Mouse (Mus musculus) megakaryocyte, embryonic 14.5 days (primary cell): Measurements from ENCODE around the gene 2310034G01Rik. TPM values are rescaled to one million over a fixed set of nuclear protein-coding genes. Genes with fewer than 3 reads are reported as not detected.

ENCODE experiments used
- H3K27me3 ChIP-seq: replicated peaks from 2 replicates; pipeline ENCODE3; 2012; ENCODE audit warnings: inconsistent platforms
- H3K36me3 ChIP-seq: replicated peaks from 2 replicates; pipeline ENCODE3; 2012; ENCODE audit warnings: low read length, inconsistent platforms, mixed read lengths
- H3K4me1 ChIP-seq: 2 replicates; pipeline ENCODE4 v1.6.1; 2012; ENCODE audit warnings: inconsistent platforms
- H3K4me3 ChIP-seq: replicated peaks from 2 replicates; pipeline ENCODE3; 2012; ENCODE audit warnings: moderate library complexity, mild to moderate bottlenecking, inconsistent platforms
- H3K9me3 ChIP-seq: 2 replicates; pipeline ENCODE4 v1.6.1; 2012; ENCODE audit warnings: inconsistent platforms
- FLI1 ChIP-seq: IDR thresholded peaks from 2 replicates; pipeline ENCODE4 v1.6.1; 2012; ENCODE audit warnings: low read length, inconsistent platforms, mixed read lengths
- GATA1 ChIP-seq: IDR thresholded peaks from 3 replicates; pipeline ENCODE4 v1.6.1; 2012; ENCODE audit warnings: mixed read lengths, low read length, inconsistent platforms, borderline replicate concordance
- polyA plus RNA-seq: library from polyadenylated mRNA; stranded (reverse); fragments of >175 nt; gene quantifications from 2 replicates; pipeline ENCODE4 v1.2.3, GENCODE M21; 2012; ENCODE audit warnings: low replicate concordance; ENCODE audit not compliant: insufficient read depth

2310034G01Rik gene
- polyA plus RNA-seq, 1 experiment = 0.32 TPM

DNA sequence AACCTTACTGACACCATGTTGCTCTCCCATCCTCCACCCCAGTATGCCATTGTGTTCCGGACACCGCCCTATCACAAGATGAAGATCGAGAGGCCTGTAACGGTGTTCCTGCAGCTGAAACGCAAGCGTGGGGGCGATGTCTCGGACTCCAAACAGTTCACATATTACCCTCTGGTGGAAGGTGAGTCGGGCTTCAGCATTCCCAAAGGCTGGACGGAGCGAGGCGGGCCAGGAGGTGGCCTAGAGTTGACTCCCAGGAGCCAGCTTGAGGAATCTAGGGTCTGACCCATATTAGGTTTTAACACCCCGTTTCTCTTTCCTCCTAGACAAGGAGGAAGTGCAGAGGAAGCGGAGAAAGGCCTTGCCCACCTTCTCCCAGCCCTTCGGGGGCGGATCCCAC is 41.8 kb downstream of the 2310034G01Rik start:
- Histone ChIP-seq H3K36me3 (peaks cover 62% of the 10 kb centered on the region), H3K9me3 (no peaks in the 10 kb centered on the region), H3K27me3 (peaks cover 31% of the 10 kb centered on the region), H3K4me1 (peaks cover 43% of the 10 kb centered on the region), H3K4me3 (peak overlapping the region; percentile 86)
- TF ChIP-seq FLI1 = no peak
- no peak for TF ChIP-seq GATA1

- peaks cover 57% of the 10 kb centered on the region for H3K36me3 ChIP-seq
- H3K27me3 ChIP-seq = peaks cover 30% of the 10 kb centered on the region
- TF ChIP-seq GATA1 (no peak), FLI1 (no peak)
- H3K4me3 ChIP-seq = peak overlapping the region; percentile 86
- peaks cover 46% of the 10 kb centered on the region for H3K4me1 ChIP-seq
- no peaks in the 10 kb centered on the region for H3K9me3 ChIP-seq
Measured at GRCm38 (mm10) chr19:46307781-46308180, 42.3 kb downstream of the 2310034G01Rik start.

DNA sequence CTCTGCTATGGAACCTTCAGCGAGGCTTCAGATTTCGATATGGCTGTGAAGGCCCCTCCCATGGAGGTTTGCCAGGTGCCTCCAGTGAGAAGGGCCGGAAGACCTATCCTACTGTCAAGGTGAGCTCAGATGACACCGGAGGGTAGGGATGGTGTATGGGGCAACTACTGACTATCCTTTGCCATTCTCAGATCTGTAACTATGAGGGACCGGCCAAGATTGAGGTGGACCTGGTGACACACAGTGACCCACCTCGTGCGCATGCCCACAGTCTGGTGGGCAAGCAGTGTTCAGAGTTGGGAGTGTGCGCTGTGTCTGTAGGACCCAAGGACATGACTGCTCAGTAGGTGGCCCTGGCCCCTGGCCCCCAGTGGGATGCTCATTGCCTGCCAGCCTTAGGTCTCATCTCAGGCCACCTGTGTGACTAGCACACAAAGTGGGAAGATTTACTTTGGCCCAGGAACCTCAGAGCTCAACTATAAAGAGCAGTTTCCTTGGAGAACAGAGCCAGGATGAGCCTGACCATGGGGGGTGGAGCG is 43.3 kb downstream of the 2310034G01Rik start:
- Histone ChIP-seq H3K4me3 (peak overlapping the region; percentile 100), H3K4me1 (peaks cover 51% of the 10 kb centered on the region), H3K9me3 (no peaks in the 10 kb centered on the region), H3K36me3 (peaks cover 49% of the 10 kb centered on the region), H3K27me3 (peaks cover 28% of the 10 kb centered on the region)
- TF ChIP-seq GATA1 = no peak
- no peak for TF ChIP-seq FLI1

- Histone ChIP-seq H3K9me3 (no peaks in the 10 kb centered on the region), H3K4me1 (peaks cover 51% of the 10 kb centered on the region), H3K27me3 (peaks cover 28% of the 10 kb centered on the region), H3K36me3 (peaks cover 43% of the 10 kb centered on the region), H3K4me3 (peak overlapping the region; percentile 100)
- TF ChIP-seq FLI1 = no peak
- no peak for TF ChIP-seq GATA1
Measured at GRCm38 (mm10) chr19:46306268-46306610, 43.9 kb downstream of the 2310034G01Rik start.

DNA sequence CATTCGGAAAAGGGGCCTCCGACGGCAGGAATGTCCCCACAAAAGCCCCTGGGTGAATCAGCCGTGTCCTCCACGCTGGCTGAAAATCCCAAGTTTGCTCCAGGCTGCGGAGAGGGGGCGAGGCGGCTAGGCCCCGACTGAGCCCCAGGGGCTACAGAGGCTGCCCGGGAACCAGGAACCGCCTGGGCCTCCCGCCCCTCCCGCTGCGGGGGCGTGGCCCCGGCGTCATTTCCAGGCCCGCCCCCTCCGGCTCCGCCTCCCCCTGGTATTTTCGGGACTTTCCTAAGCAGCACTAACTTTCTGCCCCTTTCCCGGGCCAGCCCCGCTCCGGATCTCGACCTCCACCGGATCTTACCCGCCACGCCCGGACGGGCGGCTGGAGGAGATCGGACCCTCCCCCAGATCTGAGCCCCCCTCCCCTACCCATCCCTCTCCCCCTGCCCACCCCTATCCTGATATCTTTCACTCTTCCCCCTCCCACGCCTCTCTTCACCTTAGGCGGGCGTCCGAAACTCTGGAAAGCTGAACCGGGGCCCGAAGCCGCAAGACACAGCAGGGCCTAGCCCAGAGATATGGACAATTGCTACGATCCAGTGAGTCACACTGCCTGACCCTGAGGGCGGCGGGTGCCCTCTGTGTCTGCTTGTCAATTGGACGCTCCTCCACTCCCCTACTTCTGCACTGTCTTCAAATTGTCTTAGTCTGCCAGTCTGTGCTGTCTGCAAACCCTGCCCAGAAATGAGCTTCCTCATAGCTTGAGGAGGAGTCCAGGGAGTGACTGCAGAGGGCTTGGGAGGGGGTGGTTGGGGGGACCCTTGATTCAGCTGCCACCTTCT is 44.5 kb downstream of the 2310034G01Rik start:
- TF ChIP-seq FLI1 = no peak
- peaks cover 37% of the 10 kb centered on the region for H3K36me3 ChIP-seq
- H3K9me3 ChIP-seq = no peaks in the 10 kb centered on the region
- peak overlapping the region; percentile 100 for H3K4me3 ChIP-seq
- peaks cover 26% of the 10 kb centered on the region for H3K27me3 ChIP-seq
- peaks cover 51% of the 10 kb centered on the region for H3K4me1 ChIP-seq

DNA sequence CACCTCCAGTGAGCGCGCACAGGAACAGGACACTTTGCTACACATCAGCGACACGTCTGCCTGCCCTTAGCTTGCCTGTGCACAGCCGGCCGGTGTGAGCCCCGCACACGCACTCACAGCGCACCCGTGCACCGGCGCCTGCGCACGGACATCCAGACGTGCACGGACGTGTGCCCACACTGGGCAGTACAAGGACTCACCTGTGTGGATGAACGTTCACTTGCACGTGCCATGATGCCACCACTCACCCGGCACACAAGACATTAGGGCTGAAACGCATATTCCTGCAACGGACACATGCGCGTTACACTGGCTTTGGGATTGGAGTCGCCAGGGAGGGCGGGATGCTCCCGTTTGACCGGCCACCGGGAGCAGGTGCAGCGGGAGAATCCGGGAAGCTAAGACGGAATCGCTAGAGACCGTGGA is 45.2 kb downstream of the 2310034G01Rik start:
- Histone ChIP-seq H3K9me3 (no peaks in the 10 kb centered on the region), H3K27me3 (peaks cover 27% of the 10 kb centered on the region), H3K4me1 (peaks cover 51% of the 10 kb centered on the region), H3K4me3 (peak overlapping the region; percentile 100), H3K36me3 (peaks cover 30% of the 10 kb centered on the region)
- no peak for TF ChIP-seq GATA1
- no peak for TF ChIP-seq FLI1

DNA sequence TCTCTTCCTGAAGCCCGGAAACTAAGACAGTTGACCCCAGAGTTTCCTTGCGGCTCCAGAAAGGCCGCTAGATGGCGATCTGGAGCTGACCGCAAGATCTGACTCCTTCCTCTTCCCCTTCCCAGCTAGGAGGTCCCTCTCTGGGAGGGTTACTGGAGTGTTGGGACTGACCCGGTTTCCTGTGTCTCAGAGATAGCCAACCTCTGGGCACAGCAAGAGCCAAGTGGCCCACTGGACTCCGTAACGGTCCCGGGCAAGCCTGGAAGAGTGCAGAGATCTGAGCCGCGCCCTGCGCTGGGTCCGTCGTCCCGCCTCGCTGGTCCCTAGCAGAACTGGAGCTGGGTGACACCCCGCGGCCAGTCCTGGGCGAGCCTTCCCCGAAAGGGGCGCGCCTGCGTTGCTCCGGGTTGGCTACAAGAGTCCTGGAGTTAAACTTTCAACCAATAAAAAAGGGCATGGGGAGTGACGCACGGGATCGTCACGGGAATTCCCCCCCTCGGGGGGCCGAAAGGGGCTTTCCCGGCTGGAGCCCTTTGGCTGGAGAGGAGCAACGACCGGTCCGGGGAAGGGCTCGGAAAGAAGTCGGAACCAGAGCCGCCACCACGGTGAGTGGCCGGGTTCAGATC is 45.8 kb downstream of the 2310034G01Rik start, which contains the start of gene Nfkb2:
Gene Nfkb2, plus strand, starts transcription at position 105 of the 626 bp plus-strand sequence.
- Histone ChIP-seq H3K9me3 (no peaks in the 10 kb centered on the region), H3K4me3 (peak within 1 kb of the TSS; percentile 100), H3K4me1 (peaks cover 46% of the 10 kb centered on the region), H3K27me3 (peaks cover 23% of the 10 kb centered on the region), H3K36me3 (peaks cover 24% of the 10 kb centered on the region)
- TF ChIP-seq GATA1 = no peak
- TF ChIP-seq FLI1 = no peak

GRCm38 (mm10) chr19:46303251-46304215 is 46.6 kb downstream of the 2310034G01Rik start:
- Histone ChIP-seq H3K4me3 (peak overlapping the region; percentile 100), H3K27me3 (peaks cover 22% of the 10 kb centered on the region), H3K9me3 (no peaks in the 10 kb centered on the region), H3K36me3 (peaks cover 19% of the 10 kb centered on the region), H3K4me1 (peaks cover 38% of the 10 kb centered on the region)
- TF ChIP-seq FLI1 = no peak
- no peak for TF ChIP-seq GATA1

- Histone ChIP-seq H3K4me1 (peaks cover 33% of the 10 kb centered on the region), H3K4me3 (peak overlapping the region; percentile 79), H3K9me3 (no peaks in the 10 kb centered on the region), H3K27me3 (peaks cover 20% of the 10 kb centered on the region), H3K36me3 (peaks cover 10% of the 10 kb centered on the region)
- TF ChIP-seq GATA1 (no peak), FLI1 (no peak)
Measured at GRCm38 (mm10) chr19:46302551-46302950, 47.6 kb downstream of the 2310034G01Rik start.
